13 mouse cellular contexts compared by ENCODE assay signal in the genomic region with DNA sequence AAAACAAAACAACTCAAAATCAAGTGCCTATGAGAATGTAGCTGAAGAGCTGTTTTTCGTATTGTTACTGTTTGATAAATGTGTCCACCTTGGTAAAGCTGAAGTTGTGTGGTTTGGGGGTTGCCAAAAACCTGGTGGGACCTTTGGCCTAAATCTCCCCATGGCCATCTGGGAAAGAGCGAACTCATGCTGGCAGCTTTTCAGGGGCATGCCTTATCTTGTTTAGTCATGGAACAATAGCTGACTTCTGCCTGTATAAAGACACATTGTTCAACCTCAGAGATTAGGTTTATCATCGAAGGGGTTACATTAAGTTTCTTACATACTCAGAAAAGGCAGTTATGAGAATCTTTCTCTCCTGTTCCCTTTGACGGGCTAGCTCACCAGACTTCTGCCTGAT. TPM values are rescaled to one million over a fixed set of nuclear protein-coding genes. Genes with fewer than 3 reads are reported as not detected.
A peak's percentile ranks its signal among the peaks of the same experiment; 100 is the strongest.
DNase-seq lines count a peak whose midpoint lies in the region; ATAC-seq and TF ChIP-seq lines count a peak whose summit lies in the region.
"Had no signal": no experiment of that assay in that cellular context is flagged by ENCODE, and none has a peak within 500 bp of the region (broad histone marks: within the 10 kb centered on the region; RNA-seq: fewer than 3 reads in every experiment).

No protein-coding gene starts in this region.

- H3K9me3 ChIP-seq in liver, embryonic 11.5 days (ENCODE audit: control insufficient read depth, low read length): no peaks in the 10 kb centered on the region
- H3K9me3 ChIP-seq: forebrain, embryonic 10.5 days; intestine, embryonic 15.5 days; limb, embryonic 15.5 days; megakaryocyte, embryonic 14.5 days had no signal

- H3K9ac ChIP-seq in liver, adult 2 months (ENCODE audit: low read depth, low read length): no peak overlapping the region
- H3K9ac ChIP-seq in liver, embryonic 11.5 days (ENCODE audit: low read depth, low read length): no peak overlapping the region
- H3K9ac ChIP-seq: intestine, embryonic 15.5 days; limb, embryonic 15.5 days had no signal

- peak; percentile 79 for DNase-seq in liver, adult 2 months (ENCODE audit: extremely low read depth, low read depth, low spot score)
- no peak for DNase-seq in liver, embryonic 11.5 days (ENCODE audit: low spot score)
- DNase-seq in adrenal gland, postnatal 36 days: peak; percentile 41 to 53
- peak; percentile 81 to 89 for DNase-seq in cerebellum, postnatal 25 days
- no peak for DNase-seq in kidney, postnatal 36 days
- DNase-seq: embryo, embryonic 11 days had no signal

- peaks cover 7% of the 10 kb centered on the region; the same call in 1 of the 2 replicates for H3K79me2 ChIP-seq in liver, adult 2 months (ENCODE audit: control insufficient read depth, insufficient read depth, low read length)

- no peak overlapping the region for H3K4me2 ChIP-seq in liver, embryonic 11.5 days
- H3K4me2 ChIP-seq: intestine, embryonic 15.5 days; limb, embryonic 15.5 days had no signal

- peaks cover 51% of the 10 kb centered on the region for H3K36me3 ChIP-seq in liver, adult 2 months (ENCODE audit: control insufficient read depth, insufficient read depth, low read length)
- no peaks in the 10 kb centered on the region for H3K36me3 ChIP-seq in liver, embryonic 11.5 days (ENCODE audit: control insufficient read depth, insufficient read depth, low read length)
- H3K36me3 ChIP-seq: forebrain, embryonic 10.5 days; intestine, embryonic 15.5 days had no signal

- H3K27ac ChIP-seq in liver, adult 2 months (replicated peaks; ENCODE audit: insufficient read depth, low read depth, low read length): no peak overlapping the region
- H3K27ac ChIP-seq in liver, embryonic 11.5 days (ENCODE audit: low read depth, low read length): no peak overlapping the region
- H3K27ac ChIP-seq: forebrain, embryonic 10.5 days; intestine, embryonic 15.5 days; limb, embryonic 15.5 days had no signal

- ATAC-seq in liver, embryonic 11.5 days (replicated peaks; ENCODE audit: low FRiP score): no peak
- peak; percentile 71 for ATAC-seq in megakaryocyte-erythroid progenitor cell, adult 5-6 weeks (replicated peaks; ENCODE audit: low FRiP score, low TSS enrichment, poor library complexity, severe bottlenecking)
- ATAC-seq in granulocyte monocyte progenitor cell, adult 5-6 weeks (replicated peaks; ENCODE audit: poor library complexity, severe bottlenecking): no peak
- ATAC-seq: activated CD4-positive, CD25-positive, alpha-beta regulatory T cell, adult 4 months; intestine, embryonic 15.5 days had no signal

- no peak for TF ChIP-seq POLR2A in liver, adult 2 months (IDR thresholded peaks at IDR 0.05; ENCODE audit: extremely low read depth, insufficient read depth, low read length)

- peaks cover 7% of the 10 kb centered on the region; the same call in 1 of the 2 replicates for H3K4me1 ChIP-seq in liver, adult 2 months (ENCODE audit: control insufficient read depth, insufficient read depth, low read length)
- no peaks in the 10 kb centered on the region; the same call in 1 of the 2 replicates for H3K4me1 ChIP-seq in liver, embryonic 11.5 days (replicated peaks; ENCODE audit: control insufficient read depth, insufficient read depth, low read length)
- H3K4me1 ChIP-seq: intestine, embryonic 15.5 days had no signal

- H3K4me3 ChIP-seq in liver, adult 2 months (ENCODE audit: insufficient read depth, low read depth, low read length): no peak overlapping the region
- H3K4me3 ChIP-seq in liver, embryonic 11.5 days (ENCODE audit: low read depth, low read length): no peak overlapping the region
- H3K4me3 ChIP-seq: forebrain, embryonic 10.5 days; intestine, embryonic 15.5 days; limb, embryonic 15.5 days; megakaryocyte, embryonic 14.5 days had no signal

- TF ChIP-seq CTCF in liver, adult 2 months (IDR thresholded peaks at IDR 0.05; ENCODE audit: low read depth, low read length): no peak

- WGBS in liver, adult 2 months: 26% methylated on average over 4 of the region's 4 CpGs
- 64% methylated on average over 4 of the region's 4 CpGs for WGBS in liver, embryonic 11.5 days

- no peaks in the 10 kb centered on the region for H3K27me3 ChIP-seq in liver, adult 2 months (ENCODE audit: control insufficient read depth, insufficient read depth, low read length)
- H3K27me3 ChIP-seq in liver, embryonic 11.5 days (replicated peaks; ENCODE audit: control insufficient read depth, insufficient read depth, low read length): no peaks in the 10 kb centered on the region
- H3K27me3 ChIP-seq: intestine, embryonic 15.5 days; limb, embryonic 15.5 days had no signal

RNA-seq across cellular contexts. Expression of gene Smarca2, which starts 38.2 kb away (rescaled TPM):
- 71.3 and 79.7 TPM in 2 replicates for total RNA-seq in liver, adult 2 months (2014; rRNA removed)
- 22.5 and 23.9 TPM in 2 replicates for polyA plus RNA-seq in liver, adult 2 months (2012; rRNA removed)
- 16.1 and 16.3 TPM in 2 replicates for polyA plus RNA-seq in liver, embryonic 11.5 days (2014; fragmentation: Nextera tagmentation; extraction: Ambion mirVana)
- 10 to 100 TPM; 60.9 to 99.6 TPM for total RNA-seq in adrenal gland, postnatal 36 days (2021)
- total RNA-seq in megakaryocyte-erythroid progenitor cell, adult 5-6 weeks (2014; fragmentation: Nextera tagmentation): 38.6 and 42.1 TPM in 2 replicates
- total RNA-seq in megakaryocyte-erythroid progenitor cell, adult 5-6 weeks (2017): 37.5 and 48.5 TPM in 2 replicates
- 54.2 and 66.4 TPM in 2 replicates for total RNA-seq in granulocyte monocyte progenitor cell, adult 5-6 weeks (2014; fragmentation: Nextera tagmentation)
- total RNA-seq in granulocyte monocyte progenitor cell, adult 5-6 weeks (2017): 51.4 and 56.8 TPM in 2 replicates

Comparison
In these comparisons a context has a peak if more than half of its experiments do, and no peak if none do; other contexts are left out.
1. DNase-seq: peak in liver, adult 2 months (single experiment), adrenal gland, postnatal 36 days (2 of 2) and cerebellum, postnatal 25 days (2 of 2); none in liver, embryonic 11.5 days (single experiment) and kidney, postnatal 36 days (0 of 2).